Mouse (Mus musculus): ENCODE results near the gene Map3k20. TPM values are rescaled to one million over a fixed set of nuclear protein-coding genes. Genes with fewer than 3 reads are reported as not detected.

Map3k20 gene
- polyA plus RNA-seq, 1 experiment from 2014 or later, result 14.5 TPM

GRCm38 (mm10) chr2:72365930-72366329, 80.5 kb downstream of the Map3k20 start:
- Histone ChIP-seq H3K4me1 (peaks cover 18% of the 10 kb centered on the region), H3K27ac (0 out of 2 replicates have a peak overlapping the region, but pooled peaks have one; percentile 3)
- ATAC-seq (replicated peaks; ENCODE audit: low FRiP score), result no peak

GRCm38 (mm10) chr2:72366503-72366902, 81.1 kb downstream of the Map3k20 start:
- H3K4me1 ChIP-seq, result peaks cover 18% of the 10 kb centered on the region
- no peak overlapping the region for H3K27ac ChIP-seq
- H3K9ac ChIP-seq, result no peak overlapping the region
- no peak for ATAC-seq (replicated peaks; ENCODE audit: low FRiP score)
- WGBS, result 48% methylated on average over 5 of the region's 5 CpGs
- no peak overlapping the region for H3K4me3 ChIP-seq (replicated peaks)
- no peaks in the 10 kb centered on the region for H3K27me3 ChIP-seq
- no peaks in the 10 kb centered on the region for H3K36me3 ChIP-seq
- no peaks in the 10 kb centered on the region for H3K9me3 ChIP-seq (replicated peaks)
- no peak overlapping the region for H3K4me2 ChIP-seq

More at GRCm38 (mm10) chr2:72365930-72366329, 80.5 kb downstream of the Map3k20 start:
- no peak overlapping the region for H3K9ac ChIP-seq
- H3K9me3 ChIP-seq (replicated peaks), result no peaks in the 10 kb centered on the region
- H3K4me3 ChIP-seq (replicated peaks), result no peak overlapping the region
- 41% methylated on average over 7 of the region's 7 CpGs for WGBS
- H3K36me3 ChIP-seq, result no peaks in the 10 kb centered on the region
- H3K4me2 ChIP-seq, result no peak overlapping the region
- H3K27me3 ChIP-seq, result no peaks in the 10 kb centered on the region

GRCm38 (mm10) chr2:72367850-72368249, 82.4 kb downstream of the Map3k20 start:
- WGBS, result 92% methylated on average over 5 of the region's 5 CpGs

GRCm38 (mm10) chr2:72369140-72369600, 83.7 kb downstream of the Map3k20 start:
- H3K27me3 ChIP-seq, result no peaks in the 10 kb centered on the region
- peak overlapping the region; percentile 68 for H3K27ac ChIP-seq
- H3K4me2 ChIP-seq, result no peak overlapping the region
- H3K4me3 ChIP-seq (replicated peaks), result no peak overlapping the region
- no peak overlapping the region for H3K9ac ChIP-seq
- ATAC-seq (replicated peaks; ENCODE audit: low FRiP score), result no peak
- 61% methylated on average over 6 of the region's 6 CpGs for WGBS
- H3K9me3 ChIP-seq (replicated peaks), result no peaks in the 10 kb centered on the region
- H3K4me1 ChIP-seq, result peaks cover 25% of the 10 kb centered on the region
- peaks cover 5% of the 10 kb centered on the region; the same call in 1 of the 2 replicates for H3K36me3 ChIP-seq

More at GRCm38 (mm10) chr2:72367850-72368249, 82.4 kb downstream of the Map3k20 start:
- Histone ChIP-seq H3K4me1 (peaks cover 24% of the 10 kb centered on the region), H3K4me3 (replicated peaks) (no peak overlapping the region), H3K9ac (no peak overlapping the region), H3K27me3 (no peaks in the 10 kb centered on the region), H3K9me3 (replicated peaks) (no peaks in the 10 kb centered on the region), H3K4me2 (no peak overlapping the region), H3K36me3 (peaks cover 5% of the 10 kb centered on the region; the same call in 1 of the 2 replicates), H3K27ac (no peak overlapping the region)
- ATAC-seq (replicated peaks; ENCODE audit: low FRiP score), result no peak

GRCm38 (mm10) chr2:72372136-72372535, 86.7 kb downstream of the Map3k20 start:
- Histone ChIP-seq H3K36me3 (peaks cover 5% of the 10 kb centered on the region; the same call in 1 of the 2 replicates), H3K27me3 (no peaks in the 10 kb centered on the region), H3K4me3 (replicated peaks) (no peak overlapping the region), H3K9me3 (replicated peaks) (no peaks in the 10 kb centered on the region), H3K27ac (no peak overlapping the region), H3K9ac (no peak overlapping the region), H3K4me1 (peaks cover 29% of the 10 kb centered on the region), H3K4me2 (no peak overlapping the region)
- 92% methylated on average over 13 of the region's 13 CpGs for WGBS
- ATAC-seq (replicated peaks; ENCODE audit: low FRiP score), result no peak

GRCm38 (mm10) chr2:72374076-72374475, 88.6 kb downstream of the Map3k20 start:
- H3K9ac ChIP-seq, result no peak overlapping the region
- no peaks in the 10 kb centered on the region for H3K27me3 ChIP-seq
- H3K4me1 ChIP-seq, result peaks cover 26% of the 10 kb centered on the region
- no peak overlapping the region for H3K27ac ChIP-seq
- whole genome bisulfite sequencing, result 39% methylated on average over 3 of the region's 3 CpGs
- H3K36me3 ChIP-seq, result peaks cover 5% of the 10 kb centered on the region; the same call in 1 of the 2 replicates
- no peak overlapping the region for H3K4me2 ChIP-seq
- H3K9me3 ChIP-seq (replicated peaks), result no peaks in the 10 kb centered on the region
- peak; percentile 67; the same call in 1 of the 2 replicates for ATAC-seq (replicated peaks; ENCODE audit: low FRiP score)
- H3K4me3 ChIP-seq (replicated peaks), result no peak overlapping the region

- ATAC-seq (replicated peaks; ENCODE audit: low FRiP score), result no peak
- Histone ChIP-seq H3K4me1 (peaks cover 23% of the 10 kb centered on the region; the same call in 1 of the 2 replicates), H3K27ac (peak overlapping the region; percentile 61), H3K9me3 (replicated peaks) (no peaks in the 10 kb centered on the region), H3K27me3 (no peaks in the 10 kb centered on the region), H3K9ac (no peak overlapping the region), H3K4me2 (no peak overlapping the region), H3K4me3 (replicated peaks) (no peak overlapping the region), H3K36me3 (peaks cover 15% of the 10 kb centered on the region)
- WGBS, result 73% methylated on average over 3 of the region's 3 CpGs
Observed at GRCm38 (mm10) chr2:72375877-72376276, 90.4 kb downstream of the Map3k20 start.

GRCm38 (mm10) chr2:72376946-72377345, 91.5 kb downstream of the Map3k20 start:
- Histone ChIP-seq H3K9me3 (replicated peaks) (no peaks in the 10 kb centered on the region), H3K4me2 (no peak overlapping the region), H3K4me3 (replicated peaks) (no peak overlapping the region), H3K9ac (no peak overlapping the region), H3K36me3 (peaks cover 13% of the 10 kb centered on the region), H3K27ac (no peak overlapping the region), H3K4me1 (peaks cover 23% of the 10 kb centered on the region; the same call in 1 of the 2 replicates), H3K27me3 (no peaks in the 10 kb centered on the region)
- ATAC-seq (replicated peaks; ENCODE audit: low FRiP score), result no peak
- WGBS, result 98% methylated on average over 5 of the region's 5 CpGs

GRCm38 (mm10) chr2:72379425-72379824, 94.0 kb downstream of the Map3k20 start:
- H3K27me3 ChIP-seq, result no peaks in the 10 kb centered on the region
- H3K4me2 ChIP-seq, result no peak overlapping the region
- no peak overlapping the region for H3K4me3 ChIP-seq (replicated peaks)
- no peak for ATAC-seq (replicated peaks; ENCODE audit: low FRiP score)
- no peaks in the 10 kb centered on the region for H3K9me3 ChIP-seq (replicated peaks)
- no peak overlapping the region for H3K27ac ChIP-seq
- H3K4me1 ChIP-seq, result peaks cover 22% of the 10 kb centered on the region
- H3K9ac ChIP-seq, result no peak overlapping the region
- 95% methylated on average over 11 of the region's 11 CpGs for WGBS
- peaks cover 10% of the 10 kb centered on the region for H3K36me3 ChIP-seq

- 63% methylated on average over 6 of the region's 6 CpGs for WGBS
- ATAC-seq (replicated peaks; ENCODE audit: low FRiP score), result no peak
- no peak overlapping the region for H3K4me2 ChIP-seq
Observed at GRCm38 (mm10) chr2:72382662-72383061, 97.2 kb downstream of the Map3k20 start.

GRCm38 (mm10) chr2:72383321-72383720, 97.9 kb downstream of the Map3k20 start:
- H3K9ac ChIP-seq, result no peak overlapping the region
- ATAC-seq (replicated peaks; ENCODE audit: low FRiP score), result no peak
- no peak overlapping the region for H3K27ac ChIP-seq
- 36% methylated on average over 11 of the region's 11 CpGs for WGBS
- peak overlapping the region; percentile 10; the same call in 1 of the 2 replicates for H3K4me2 ChIP-seq
- H3K4me1 ChIP-seq, result peaks cover 8% of the 10 kb centered on the region
- no peaks in the 10 kb centered on the region for H3K9me3 ChIP-seq (replicated peaks)
- H3K27me3 ChIP-seq, result no peaks in the 10 kb centered on the region
- peaks cover 10% of the 10 kb centered on the region for H3K36me3 ChIP-seq
- no peak overlapping the region for H3K4me3 ChIP-seq (replicated peaks)

More at GRCm38 (mm10) chr2:72382662-72383061, 97.2 kb downstream of the Map3k20 start:
- Histone ChIP-seq H3K27ac (no peak overlapping the region), H3K4me3 (replicated peaks) (no peak overlapping the region), H3K4me1 (peaks cover 8% of the 10 kb centered on the region), H3K36me3 (peaks cover 10% of the 10 kb centered on the region), H3K27me3 (no peaks in the 10 kb centered on the region), H3K9ac (no peak overlapping the region), H3K9me3 (replicated peaks) (no peaks in the 10 kb centered on the region)

- H3K27me3 ChIP-seq, result no peaks in the 10 kb centered on the region
- no peaks in the 10 kb centered on the region for H3K36me3 ChIP-seq
- no peak overlapping the region for H3K4me3 ChIP-seq (replicated peaks)
- 86% methylated on average over 13 of the region's 13 CpGs for WGBS
- no peak overlapping the region for H3K27ac ChIP-seq
- no peaks in the 10 kb centered on the region for H3K9me3 ChIP-seq (replicated peaks)
- peaks cover 21% of the 10 kb centered on the region for H3K4me1 ChIP-seq
- H3K9ac ChIP-seq, result no peak overlapping the region
- peak; percentile 40; the same call in 1 of the 2 replicates for ATAC-seq (replicated peaks; ENCODE audit: low FRiP score)
- H3K4me2 ChIP-seq, result no peak overlapping the region
Observed at GRCm38 (mm10) chr2:72389411-72389810, 104.0 kb downstream of the Map3k20 start.
